Mouse (Mus musculus): ENCODE measurements around the gene Wipf2.

Gene Wipf2

GRCm38 (mm10) chr11:98863028-98863750 is at the start of gene Wipf2:
Gene Wipf2 (plus strand): TSS chr11:98863638.
- in situ Hi-C loops (cut with MboI, MseI) = loop anchor here (5.0 to 10.0 kb wide), 2 partner anchors 39 to 1982 kb away; no protein-coding TSS in a partner anchor

DNA sequence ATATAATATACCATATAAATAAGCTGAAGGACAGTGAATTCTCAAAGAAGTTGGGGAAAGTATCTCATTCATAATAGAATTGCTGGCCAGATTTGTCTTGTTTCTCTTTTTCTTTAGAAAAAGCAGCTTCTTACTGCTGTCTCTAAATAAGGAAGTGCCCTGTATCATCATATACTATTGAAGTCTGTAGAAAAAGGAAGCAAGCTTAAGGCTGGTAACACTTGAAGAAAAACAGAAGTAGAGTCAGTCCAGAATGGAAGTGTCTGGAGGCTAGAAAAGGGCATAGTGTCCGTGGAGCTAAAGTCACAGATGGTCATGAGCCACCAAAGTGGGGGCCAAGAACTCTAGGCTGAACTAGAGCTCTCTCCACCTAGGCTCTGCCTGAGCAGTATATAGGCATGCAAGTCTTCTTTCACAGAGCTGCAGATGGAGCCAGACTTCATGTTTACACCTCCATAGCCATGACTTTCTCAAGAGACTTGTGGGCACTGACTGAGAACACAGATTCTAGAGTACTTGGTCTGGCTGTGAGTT is 46.7 kb upstream of the Wipf2 start:
- in situ Hi-C loops (cut with MboI, MseI) = loop anchor here (25.0 kb wide), 1 partner anchor 604 kb away; the partner anchor contains the start of gene Cdk12

GRCm38 (mm10) chr11:98820968-98821367 is 42.5 kb upstream of the Wipf2 start:
- in situ Hi-C loops (cut with MboI, MseI) = loop anchor here (25.0 kb wide), 1 partner anchor 609 kb away; the partner anchor contains the start of gene Cdk12

- in situ Hi-C loops (cut with MboI, MseI) = loop anchor here (5.0 kb wide), 2 partner anchors 71 to 134 kb away; no protein-coding TSS in a partner anchor
Observed at GRCm38 (mm10) chr11:98826071-98826470, 37.4 kb upstream of the Wipf2 start.

DNA sequence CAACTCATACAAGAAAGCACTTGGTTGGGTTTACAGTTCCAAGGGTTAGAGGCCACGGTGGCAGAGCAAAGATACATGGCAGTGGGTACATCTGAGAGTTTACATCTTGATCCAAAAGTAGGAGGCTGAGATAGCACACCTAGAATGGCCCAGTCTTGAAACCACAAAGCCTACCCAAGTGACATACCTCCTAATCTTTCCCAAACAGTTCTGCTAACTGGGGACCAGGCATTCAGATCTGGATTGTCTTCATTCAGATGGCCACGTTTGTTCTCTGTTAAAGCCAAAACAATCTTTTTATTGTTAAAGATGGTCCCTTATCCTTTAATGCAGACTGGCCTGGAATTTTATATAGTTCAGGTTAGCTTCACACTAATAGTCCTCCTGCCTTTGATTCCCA is 35.6 kb upstream of the Wipf2 start:
- in situ Hi-C loops (cut with MboI, MseI) = loop anchor here (5.0 kb wide), 2 partner anchors 69 to 136 kb away; no protein-coding TSS in a partner anchor

- in situ Hi-C loops (cut with MboI, MseI) = loop anchor here (5.0 kb wide), 2 partner anchors 68 to 137 kb away; no protein-coding TSS in a partner anchor
Observed at GRCm38 (mm10) chr11:98829091-98829775, 34.2 kb upstream of the Wipf2 start.

GRCm38 (mm10) chr11:98829875-98830274 is 33.6 kb upstream of the Wipf2 start:
- in situ Hi-C loops (cut with MboI, MseI) = loop anchor here (5.0 kb wide), 2 partner anchors 67 to 138 kb away; no protein-coding TSS in a partner anchor

GRCm38 (mm10) chr11:98835296-98835695 is 28.1 kb upstream of the Wipf2 start:
- in situ Hi-C loops (cut with MboI, MseI) = no loop called here

GRCm38 (mm10) chr11:98835725-98836124 is 27.7 kb upstream of the Wipf2 start:
- in situ Hi-C loops (cut with MboI, MseI) = no loop called here

- in situ Hi-C loops (cut with MboI, MseI) = no loop called here
Observed at GRCm38 (mm10) chr11:98836128-98836527, 27.3 kb upstream of the Wipf2 start.

DNA sequence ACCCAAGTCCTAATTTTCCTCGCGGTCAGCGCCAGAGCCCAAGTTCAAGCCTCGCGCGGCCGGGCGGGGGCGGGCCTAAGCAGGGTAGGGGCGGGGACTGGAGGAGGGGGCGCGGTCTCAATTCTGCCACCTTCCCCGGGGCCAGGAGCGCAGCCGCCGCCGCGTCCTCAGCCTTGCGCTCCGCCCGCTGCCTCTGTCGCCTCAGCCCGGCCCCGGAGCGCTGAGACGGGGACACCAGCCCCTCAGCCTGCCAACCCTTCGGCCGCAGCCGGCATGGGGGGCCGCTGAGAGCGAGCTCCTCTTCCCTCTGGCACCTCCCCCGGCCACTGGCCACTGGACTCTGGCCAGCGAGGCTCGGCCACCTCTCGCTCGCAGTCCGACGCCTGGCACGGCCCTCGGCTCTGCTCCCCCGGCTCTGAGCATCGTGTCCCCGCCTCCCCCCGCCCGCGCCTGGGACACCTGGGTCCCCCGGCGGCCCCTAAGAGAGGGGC is 26.7 kb upstream of the Wipf2 start, which contains the start of gene Rapgefl1:
Gene Rapgefl1 (plus strand): TSS at position 135 of the 491 bp plus-strand sequence.
- in situ Hi-C loops (cut with MboI, MseI) = no loop called here

GRCm38 (mm10) chr11:98837231-98837704 is 26.2 kb upstream of the Wipf2 start:
- in situ Hi-C loops (cut with MboI, MseI) = no loop called here

GRCm38 (mm10) chr11:98837917-98838316 is 25.5 kb upstream of the Wipf2 start:
- in situ Hi-C loops (cut with MboI, MseI) = no loop called here

DNA sequence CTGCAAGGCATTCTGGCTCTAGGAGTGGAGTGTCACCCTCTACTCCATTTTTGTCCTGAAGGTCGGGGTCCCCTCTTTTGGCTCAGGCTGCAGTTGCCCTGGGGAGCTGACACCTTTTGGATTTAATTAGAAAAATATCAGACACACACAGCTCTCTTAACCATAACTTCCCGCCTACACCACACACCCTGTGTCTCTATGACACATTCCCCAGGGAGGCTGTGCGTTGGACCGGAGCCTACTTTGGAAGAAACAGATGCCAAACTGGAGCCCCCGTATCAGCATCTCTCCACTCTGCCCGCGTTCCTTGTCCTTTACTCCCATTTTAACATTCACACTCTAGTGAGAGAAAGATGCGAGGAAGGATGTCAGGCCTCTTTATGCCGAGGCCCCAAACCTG is 24.9 kb upstream of the Wipf2 start:
- in situ Hi-C loops (cut with MboI, MseI) = no loop called here

DNA sequence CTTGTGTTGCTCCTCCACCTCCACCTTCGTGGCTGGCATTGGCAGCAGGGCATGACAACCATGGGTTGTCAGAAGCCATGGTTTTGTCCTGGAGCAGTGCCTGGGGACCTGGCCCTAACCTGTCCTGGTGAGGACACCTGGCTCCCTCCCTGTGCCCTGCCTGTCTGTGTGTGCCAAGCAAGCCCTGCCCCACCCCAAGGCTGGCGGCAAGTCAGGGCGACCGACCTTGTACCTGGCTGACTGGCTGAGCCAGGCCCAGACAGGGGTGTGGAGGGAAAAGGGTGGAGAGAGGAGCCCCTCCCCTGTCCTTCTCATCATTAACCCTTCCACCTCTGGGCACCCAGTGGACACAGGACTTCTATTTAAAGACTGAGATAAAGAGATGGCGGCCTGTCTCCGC is 24.0 kb upstream of the Wipf2 start:
- in situ Hi-C loops (cut with MboI, MseI) = no loop called here

GRCm38 (mm10) chr11:98839897-98840296 is 23.5 kb upstream of the Wipf2 start:
- in situ Hi-C loops (cut with MboI, MseI) = no loop called here

- in situ Hi-C loops (cut with MboI, MseI) = no loop called here
Observed at GRCm38 (mm10) chr11:98846016-98846415, 17.4 kb upstream of the Wipf2 start.

- in situ Hi-C loops (cut with MboI, MseI) = no loop called here
Observed at GRCm38 (mm10) chr11:98846865-98847604, 16.4 kb upstream of the Wipf2 start.

DNA sequence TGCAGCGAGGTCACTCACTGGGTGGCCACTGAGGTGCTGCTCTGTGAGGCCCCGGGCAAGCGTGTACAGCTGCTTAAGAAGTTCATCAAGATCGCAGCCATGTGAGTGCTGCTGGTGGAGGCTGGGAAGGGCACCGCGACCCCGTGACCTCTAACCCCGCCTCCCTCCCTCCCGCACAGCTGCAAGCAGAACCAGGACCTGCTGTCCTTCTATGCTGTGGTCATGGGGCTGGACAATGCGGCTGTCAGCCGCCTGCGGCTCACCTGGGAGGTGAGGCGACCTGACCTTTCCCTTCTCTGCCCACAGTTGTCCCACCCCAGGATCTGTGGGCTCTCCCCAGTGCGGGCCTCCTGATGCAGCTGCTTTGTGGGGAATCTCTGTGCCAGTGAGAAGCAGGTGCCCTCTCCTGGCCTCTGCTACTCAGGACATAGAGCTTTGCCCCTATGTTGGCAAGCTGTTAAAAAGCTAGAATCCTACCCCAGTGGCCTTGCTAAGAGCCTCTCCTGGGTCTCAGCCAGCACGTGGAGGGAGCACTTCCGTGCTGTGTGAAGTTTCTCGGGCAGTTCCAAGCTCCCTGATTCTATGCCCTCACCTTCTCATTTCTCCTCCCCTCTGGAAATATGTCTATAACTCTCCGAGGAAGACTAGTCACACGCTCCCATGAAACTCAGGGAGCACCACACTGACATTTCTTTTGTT is 14.1 kb upstream of the Wipf2 start:
- in situ Hi-C loops (cut with MboI, MseI) = no loop called here

Data from regulatory T cell (primary cell).